Mouse (Mus musculus) limb, embryonic 12.5 days (tissue): ENCODE data around the gene Pcbp4. TPM values are rescaled to one million over a fixed set of nuclear protein-coding genes. Genes with fewer than 3 reads are reported as not detected.

ENCODE experiments used
- polyA plus RNA-seq: library from polyadenylated mRNA; unstranded; fragments of >200 nt; fragmentation: Nextera tagmentation; extraction: Ambion mirVana; gene quantifications from 2 replicates; pipeline ENCODE4 v1.2.1, GENCODE M21; 2016

The Pcbp4 gene
- polyA plus RNA-seq, 1 experiment from 2014 or later: 172 TPM

Other genes starting within 250 kb of the Pcbp4 start
- gene Tlr9, start 230.7 kb upstream of the Pcbp4 start, polyA plus RNA-seq: not detected in 2 replicates
- 89.3 and 95.0 TPM in 2 replicates for gene Alas1, start 204.6 kb upstream of the Pcbp4 start, polyA plus RNA-seq
- 30.3 and 31.5 TPM in 2 replicates for gene Poc1a, start 172.2 kb upstream of the Pcbp4 start, polyA plus RNA-seq
- 53.7 and 58.9 TPM in 2 replicates for gene Dusp7, start 84.7 kb upstream of the Pcbp4 start, polyA plus RNA-seq
- 938 and 976 TPM in 2 replicates for gene Rpl29, start 23.8 kb upstream of the Pcbp4 start, polyA plus RNA-seq
- 45.0 and 51.1 TPM in 2 replicates for gene Acy1, start 15.0 kb upstream of the Pcbp4 start, polyA plus RNA-seq
- 10.6 and 16.1 TPM in 2 replicates for gene Abhd14b, start 5.8 kb upstream of the Pcbp4 start, polyA plus RNA-seq
- gene Abhd14a, start 5.6 kb upstream of the Pcbp4 start, polyA plus RNA-seq: 56.0 and 57.8 TPM in 2 replicates
- gene Gpr62, start 12.6 kb downstream of the Pcbp4 start, polyA plus RNA-seq: 0.65 and 0.90 TPM in 2 replicates
- 59.0 and 61.1 TPM in 2 replicates for gene Rrp9, start 22.7 kb downstream of the Pcbp4 start, polyA plus RNA-seq
- 2.8 and 3.5 TPM in 2 replicates for gene Parp3, start 23.7 kb downstream of the Pcbp4 start, polyA plus RNA-seq
- not detected in 2 replicates for gene Iqcf1, start 46.7 kb downstream of the Pcbp4 start, polyA plus RNA-seq
- not detected in 2 replicates for gene Iqcf5, start 61.3 kb downstream of the Pcbp4 start, polyA plus RNA-seq
- not detected in 2 replicates for gene Iqcf3, start 108.3 kb downstream of the Pcbp4 start, polyA plus RNA-seq
- gene Iqcf4, start 117.7 kb downstream of the Pcbp4 start, polyA plus RNA-seq: not detected in 2 replicates
- not detected in 2 replicates for gene Iqcf6, start 173.3 kb downstream of the Pcbp4 start, polyA plus RNA-seq
- gene Grm2, start 202.8 kb downstream of the Pcbp4 start, polyA plus RNA-seq: not detected in 2 replicates
- gene Tex264, start 232.6 kb downstream of the Pcbp4 start, polyA plus RNA-seq: 36.8 and 37.6 TPM in 2 replicates